Mouse (Mus musculus): Measurements from ENCODE around the gene Gm973.

The Gm973 gene

GRCm38 (mm10) chr1:59684819-59685755, 169.0 kb downstream of the Gm973 start, which contains the start of gene Nop58:
Gene Nop58, plus strand, starts transcription at chr1:59684971.
- DNase-seq (ENCODE audit: low read depth, low spot score) = peak; percentile 96
